Mouse (Mus musculus): ENCODE measurements around the gene Crip3. TPM values are rescaled to one million over a fixed set of nuclear protein-coding genes. Genes with fewer than 3 reads are reported as not detected.

Gene Crip3
- polyA plus RNA-seq, 1 experiment from 2014 or later: 3.0 TPM

DNA sequence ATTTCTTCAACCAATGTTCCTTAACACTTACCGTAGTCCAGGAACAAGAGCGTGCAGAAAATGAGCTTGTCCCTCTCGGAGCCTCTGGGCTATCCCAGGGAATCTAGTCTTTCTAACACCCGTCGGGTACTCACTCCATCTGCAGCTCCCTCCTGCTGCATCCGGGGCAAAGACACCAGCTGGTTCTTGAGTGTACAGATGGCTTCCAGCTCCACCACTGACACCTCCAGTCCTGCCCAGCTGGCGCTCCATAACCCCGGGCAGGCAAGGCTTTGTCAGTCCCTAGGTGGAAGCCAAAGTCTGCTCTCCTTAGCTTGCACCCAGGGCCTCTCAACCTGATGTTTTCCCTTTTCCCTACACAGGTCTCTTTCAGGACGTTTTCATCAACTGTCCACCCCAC is 39.1 kb downstream of the Crip3 start:
- no peak for ATAC-seq
- H3K4me2 ChIP-seq (ENCODE audit: low read length): no peak overlapping the region
- no peak overlapping the region for H3K27ac ChIP-seq (ENCODE audit: low read length)
- H3K4me1 ChIP-seq (ENCODE audit: control insufficient read depth, insufficient read depth, low read length): no peaks in the 10 kb centered on the region
- H3K9ac ChIP-seq (ENCODE audit: low read depth, low read length): no peak overlapping the region
- H3K4me3 ChIP-seq (ENCODE audit: low read depth, low read length): no peak overlapping the region
- no peaks in the 10 kb centered on the region for H3K9me3 ChIP-seq (replicated peaks; ENCODE audit: control insufficient read depth, low read length, poor library complexity, severe bottlenecking)
- H3K27me3 ChIP-seq (ENCODE audit: control insufficient read depth, insufficient read depth, low read depth, low read length): no peaks in the 10 kb centered on the region
- peaks cover 50% of the 10 kb centered on the region for H3K36me3 ChIP-seq (ENCODE audit: control insufficient read depth, insufficient read depth, low read length)
- 73% methylated on average over 9 of the region's 9 CpGs for WGBS

DNA sequence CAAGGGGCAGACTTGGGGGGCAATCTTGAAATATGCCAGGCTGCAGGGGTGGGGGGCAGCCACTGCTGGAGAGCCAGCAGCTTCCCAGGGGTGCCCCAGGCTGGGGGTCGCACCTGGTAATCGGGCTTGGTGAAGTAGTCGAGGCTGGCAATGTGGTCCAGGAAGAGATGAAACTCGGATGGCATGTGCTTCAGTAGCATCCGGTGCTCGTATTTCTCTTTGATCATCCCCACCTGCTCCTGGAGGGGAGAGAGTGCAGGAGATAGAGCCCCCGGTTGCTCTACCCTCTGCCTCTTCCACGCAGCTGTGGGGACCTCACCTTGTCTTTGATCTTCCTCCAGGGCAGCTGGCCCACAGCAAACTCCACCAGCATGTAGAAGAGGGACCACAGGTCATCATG is 47.9 kb downstream of the Crip3 start:
- H3K4me2 ChIP-seq (ENCODE audit: low read length): no peak overlapping the region
- peaks cover 46% of the 10 kb centered on the region for H3K36me3 ChIP-seq (ENCODE audit: control insufficient read depth, insufficient read depth, low read length)
- H3K4me1 ChIP-seq (ENCODE audit: control insufficient read depth, insufficient read depth, low read length): no peaks in the 10 kb centered on the region
- H3K9ac ChIP-seq (ENCODE audit: low read depth, low read length): no peak overlapping the region
- H3K4me3 ChIP-seq (ENCODE audit: low read depth, low read length): no peak overlapping the region
- 93% methylated on average over 8 of the region's 8 CpGs for WGBS
- no peak overlapping the region for H3K27ac ChIP-seq (ENCODE audit: low read length)
- no peaks in the 10 kb centered on the region for H3K9me3 ChIP-seq (replicated peaks; ENCODE audit: control insufficient read depth, low read length, poor library complexity, severe bottlenecking)
- no peak for ATAC-seq
- no peaks in the 10 kb centered on the region for H3K27me3 ChIP-seq (ENCODE audit: control insufficient read depth, insufficient read depth, low read depth, low read length)

DNA sequence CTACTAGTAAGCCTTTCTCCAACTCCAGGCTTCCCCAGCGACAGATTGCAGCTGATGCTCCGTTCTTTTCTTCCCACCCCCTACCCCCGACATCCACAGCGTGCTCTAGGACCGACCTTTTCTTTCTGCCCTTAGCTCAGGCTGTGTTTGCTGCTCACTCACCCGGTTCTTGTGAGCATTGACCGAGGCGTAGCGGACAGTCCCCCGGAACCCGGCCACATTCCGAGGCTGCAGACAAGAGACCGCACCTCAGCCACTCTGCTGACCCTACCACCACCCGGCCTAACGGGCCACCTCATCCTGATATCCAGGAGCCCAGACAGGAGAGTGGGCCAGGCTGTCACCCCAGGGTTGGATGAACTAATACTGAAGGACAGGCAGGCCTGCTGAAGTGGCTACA is 48.6 kb downstream of the Crip3 start:
- 83% methylated on average over 15 of the region's 15 CpGs for WGBS
- H3K36me3 ChIP-seq (ENCODE audit: control insufficient read depth, insufficient read depth, low read length): peaks cover 43% of the 10 kb centered on the region
- no peak for ATAC-seq

More for the DNA sequence above, 48.6 kb downstream of the Crip3 start:
- no peaks in the 10 kb centered on the region for H3K9me3 ChIP-seq (replicated peaks; ENCODE audit: control insufficient read depth, low read length, poor library complexity, severe bottlenecking)
- H3K4me3 ChIP-seq (ENCODE audit: low read depth, low read length): no peak overlapping the region
- H3K27me3 ChIP-seq (ENCODE audit: control insufficient read depth, insufficient read depth, low read depth, low read length): no peaks in the 10 kb centered on the region
- no peak overlapping the region for H3K9ac ChIP-seq (ENCODE audit: low read depth, low read length)
- H3K27ac ChIP-seq (ENCODE audit: low read length): no peak overlapping the region
- H3K4me1 ChIP-seq (ENCODE audit: control insufficient read depth, insufficient read depth, low read length): no peaks in the 10 kb centered on the region
- no peak overlapping the region for H3K4me2 ChIP-seq (ENCODE audit: low read length)

Other genes starting within 250 kb of the Crip3 start
- gene Polh, start 226.3 kb upstream of the Crip3 start, polyA plus RNA-seq (2015; fragmentation: Nextera tagmentation; extraction: Ambion mirVana): 7.7 and 7.8 TPM in 2 replicates
- 36.0 and 37.4 TPM in 2 replicates for gene Xpo5, start 226.1 kb upstream of the Crip3 start, polyA plus RNA-seq (2015; fragmentation: Nextera tagmentation; extraction: Ambion mirVana)
- gene Polr1c, start 180.9 kb upstream of the Crip3 start, polyA plus RNA-seq (2015; fragmentation: Nextera tagmentation; extraction: Ambion mirVana): 71.3 and 80.7 TPM in 2 replicates
- 79.4 and 87.2 TPM in 2 replicates for gene Yipf3, start 180.8 kb upstream of the Crip3 start, polyA plus RNA-seq (2015; fragmentation: Nextera tagmentation; extraction: Ambion mirVana)
- gene Lrrc73, start 175.4 kb upstream of the Crip3 start, polyA plus RNA-seq (2015; fragmentation: Nextera tagmentation; extraction: Ambion mirVana): 16.6 and 18.3 TPM in 2 replicates
- gene Tjap1, start 145.9 kb upstream of the Crip3 start, polyA plus RNA-seq (2015; fragmentation: Nextera tagmentation; extraction: Ambion mirVana): 28.4 and 28.6 TPM in 2 replicates
- gene Dlk2, start 131.5 kb upstream of the Crip3 start, polyA plus RNA-seq (2015; fragmentation: Nextera tagmentation; extraction: Ambion mirVana): 20.6 and 25.8 TPM in 2 replicates
- gene Abcc10, start 100.6 kb upstream of the Crip3 start, polyA plus RNA-seq (2015; fragmentation: Nextera tagmentation; extraction: Ambion mirVana): 9.3 and 10.3 TPM in 2 replicates
- gene Zfp318, start 45.2 kb upstream of the Crip3 start, polyA plus RNA-seq (2015; fragmentation: Nextera tagmentation; extraction: Ambion mirVana): 15.2 and 17.5 TPM in 2 replicates
- not detected in 2 replicates for gene Slc22a7, start 9.5 kb downstream of the Crip3 start, polyA plus RNA-seq (2015; fragmentation: Nextera tagmentation; extraction: Ambion mirVana)
- gene Ttbk1, start 58.7 kb downstream of the Crip3 start, polyA plus RNA-seq (2015; fragmentation: Nextera tagmentation; extraction: Ambion mirVana): 4.7 and 5.5 TPM in 2 replicates
- 11.1 and 11.5 TPM in 2 replicates for gene Dnph1, start 67.8 kb downstream of the Crip3 start, polyA plus RNA-seq (2015; fragmentation: Nextera tagmentation; extraction: Ambion mirVana)
- 26.8 and 28.0 TPM in 2 replicates for gene Cul9, start 117.5 kb downstream of the Crip3 start, polyA plus RNA-seq (2015; fragmentation: Nextera tagmentation; extraction: Ambion mirVana)
- gene Srf, start 127.2 kb downstream of the Crip3 start, polyA plus RNA-seq (2015; fragmentation: Nextera tagmentation; extraction: Ambion mirVana): 3.0 and 3.2 TPM in 2 replicates
- 26.9 and 28.8 TPM in 2 replicates for gene Ptk7, start 200.6 kb downstream of the Crip3 start, polyA plus RNA-seq (2015; fragmentation: Nextera tagmentation; extraction: Ambion mirVana)
- gene Klc4, start 217.1 kb downstream of the Crip3 start, polyA plus RNA-seq (2015; fragmentation: Nextera tagmentation; extraction: Ambion mirVana): 32.4 and 39.7 TPM in 2 replicates
- gene Mrpl2, start 217.3 kb downstream of the Crip3 start, polyA plus RNA-seq (2015; fragmentation: Nextera tagmentation; extraction: Ambion mirVana): 58.9 and 60.8 TPM in 2 replicates
- 41.9 and 47.6 TPM in 2 replicates for gene Cul7, start 221.4 kb downstream of the Crip3 start, polyA plus RNA-seq (2015; fragmentation: Nextera tagmentation; extraction: Ambion mirVana)
- gene Rrp36, start 245.4 kb downstream of the Crip3 start, polyA plus RNA-seq (2015; fragmentation: Nextera tagmentation; extraction: Ambion mirVana): 51.8 and 52.4 TPM in 2 replicates
- gene Mea1, start 249.9 kb downstream of the Crip3 start, polyA plus RNA-seq (2015; fragmentation: Nextera tagmentation; extraction: Ambion mirVana): 285 and 318 TPM in 2 replicates

Data from midbrain, embryonic 16.5 days (tissue).